Mouse (Mus musculus) myocyte (in vitro differentiated cells): ENCODE measurements around the gene 1810043G02Rik. TPM values are rescaled to one million over a fixed set of nuclear protein-coding genes. Genes with fewer than 3 reads are reported as not detected.

ENCODE experiments used
- H3K27me3 ChIP-seq: one replicate; pipeline ENCODE4 v1.6.1; 2011; ENCODE audit not compliant: control insufficient read depth, insufficient read depth, insufficient read length
- H3K36me3 ChIP-seq: one replicate; pipeline ENCODE4 v1.6.1; 2011; ENCODE audit not compliant: control insufficient read depth, insufficient read depth
- H3K4me2 ChIP-seq: one replicate; pipeline ENCODE4 v1.6.1; 2011; ENCODE audit warnings: low read depth, control low read depth
- H3K4me3 ChIP-seq: one replicate; pipeline ENCODE4 v1.5.1; 2011; ENCODE audit warnings: mild to moderate bottlenecking, control low read depth, moderate library complexity
- H3K79me2 ChIP-seq: one replicate; pipeline ENCODE4 v1.6.1; 2011; ENCODE audit not compliant: control insufficient read depth, insufficient read depth
- H3ac ChIP-seq: one replicate; pipeline ENCODE4 v1.6.1; 2011; ENCODE audit not compliant: control insufficient read depth, insufficient read length
- CEBPB ChIP-seq: IDR thresholded peaks from 2 replicates; pipeline ENCODE4 v1.6.1; 2011; ENCODE audit warnings: mild to moderate bottlenecking, moderate library complexity; ENCODE audit not compliant: poor library complexity, insufficient read depth, severe bottlenecking
- E2F4 ChIP-seq: IDR thresholded peaks from one replicate; pipeline ENCODE4 v1.6.1; 2011; ENCODE audit warnings: mild to moderate bottlenecking, control low read depth, moderate library complexity; ENCODE audit not compliant: insufficient read depth
- MAX ChIP-seq: IDR thresholded peaks from one replicate; pipeline ENCODE4 v1.6.1; 2011; ENCODE audit warnings: low read depth, mild to moderate bottlenecking, control low read depth
- MYOD1 ChIP-seq, 3 experiments: IDR thresholded peaks; one replicate each; pipeline ENCODE4 v1.6.1; 2011; ENCODE audit warnings: control low read depth in 2 of 3, low read depth in 2 of 3, mild to moderate bottlenecking in 2 of 3, moderate library complexity in 1 of 3; ENCODE audit not compliant: insufficient read length in 2 of 3, control insufficient read depth in 1 of 3
- MYOG ChIP-seq, 3 experiments: IDR thresholded peaks; one replicate each; pipeline ENCODE4 v1.6.1; 2011; ENCODE audit warnings: control low read depth in 2 of 3, low read depth in 2 of 3, mild to moderate bottlenecking in 2 of 3; ENCODE audit not compliant: insufficient read length in 2 of 3, control insufficient read depth in 1 of 3, insufficient read depth in 1 of 3
- POLR2A ChIP-seq: IDR thresholded peaks from one replicate; pipeline ENCODE4 v1.6.1; 2011; ENCODE audit warnings: low read depth, mild to moderate bottlenecking, control low read depth, moderate library complexity; ENCODE audit not compliant: insufficient read length
- POLR2AphosphoS2 ChIP-seq: IDR thresholded peaks from one replicate; pipeline ENCODE4 v1.6.1; 2011; ENCODE audit warnings: low read depth, control low read depth; ENCODE audit not compliant: insufficient read length
- REST ChIP-seq: IDR thresholded peaks from one replicate; pipeline ENCODE4 v1.6.1; 2011; ENCODE audit warnings: mild to moderate bottlenecking, control low read depth, moderate library complexity; ENCODE audit not compliant: insufficient read depth, insufficient read length
- SRF ChIP-seq: IDR thresholded peaks from one replicate; pipeline ENCODE4 v1.6.1; 2011; ENCODE audit warnings: low read depth; ENCODE audit not compliant: control insufficient read depth, insufficient read length
- TCF12 ChIP-seq: IDR thresholded peaks from one replicate; pipeline ENCODE4 v1.6.1; 2011; ENCODE audit warnings: mild to moderate bottlenecking, control low read depth; ENCODE audit not compliant: poor library complexity, insufficient read depth, severe bottlenecking
- TCF3 ChIP-seq: IDR thresholded peaks from one replicate; pipeline ENCODE4 v1.6.1; 2011; ENCODE audit warnings: low read depth, control low read depth; ENCODE audit not compliant: insufficient read length
- USF1 ChIP-seq: IDR thresholded peaks from one replicate; pipeline ENCODE4 v1.6.1; 2011; ENCODE audit warnings: low read depth, mild to moderate bottlenecking, control low read depth, moderate library complexity
- polyA plus RNA-seq: library from polyadenylated mRNA; unstranded; fragments of >200 nt; fragmentation: generic; extraction: Trizol; gene quantifications from one replicate; pipeline ENCODE4 v1.2.1, GENCODE M21; 2012; ENCODE audit warnings: missing spikeins

The 1810043G02Rik gene
- polyA plus RNA-seq, 1 experiment, result 12.8 TPM

GRCm38 (mm10) chr10:78028129-78028528 lies 49.8 kb downstream of the 1810043G02Rik start:
- no peaks in the 10 kb centered on the region for H3K36me3 ChIP-seq
- no peak overlapping the region for H3K4me2 ChIP-seq
- no peaks in the 10 kb centered on the region for H3K79me2 ChIP-seq
- no peak for TF ChIP-seq USF1
- no peak for TF ChIP-seq MYOG (IDR thresholded peaks at IDR 0.05; ENCODE audit: control insufficient read depth in 1 of 3, insufficient read depth in 1 of 3, insufficient read length in 2 of 3, low read depth in 2 of 3)
- no peak for TF ChIP-seq POLR2AphosphoS2
- no peak for TF ChIP-seq REST
- no peak overlapping the region for H3ac ChIP-seq
- H3K4me3 ChIP-seq, result no peak overlapping the region
- peaks cover 12% of the 10 kb centered on the region for H3K27me3 ChIP-seq

GRCm38 (mm10) chr10:78029080-78029479 lies 50.8 kb downstream of the 1810043G02Rik start:
- H3K36me3 ChIP-seq, result no peaks in the 10 kb centered on the region
- H3K79me2 ChIP-seq, result no peaks in the 10 kb centered on the region
- no peak overlapping the region for H3K4me3 ChIP-seq
- H3K4me2 ChIP-seq, result no peak overlapping the region
- TF ChIP-seq SRF (no peak), POLR2A (no peak), REST (no peak), POLR2AphosphoS2 (no peak), TCF3 (no peak), MYOG (IDR thresholded peaks at IDR 0.05; ENCODE audit: control insufficient read depth in 1 of 3, insufficient read depth in 1 of 3, insufficient read length in 2 of 3, low read depth in 2 of 3) (no peak), MYOD1 (IDR thresholded peaks at IDR 0.05; ENCODE audit: control insufficient read depth in 1 of 3, insufficient read length in 2 of 3, low read depth in 2 of 3) (no peak), CEBPB (no peak), E2F4 (no peak), TCF12 (no peak), USF1 (no peak), MAX (no peak)
- peaks cover 12% of the 10 kb centered on the region for H3K27me3 ChIP-seq
- no peak overlapping the region for H3ac ChIP-seq

GRCm38 (mm10) chr10:78031987-78032386 lies 53.7 kb downstream of the 1810043G02Rik start:
- Histone ChIP-seq H3K4me2 (no peak overlapping the region), H3K36me3 (no peaks in the 10 kb centered on the region)
- TF ChIP-seq MAX, result no peak
- TF ChIP-seq POLR2AphosphoS2, result no peak
- TF ChIP-seq MYOG (IDR thresholded peaks at IDR 0.05; ENCODE audit: control insufficient read depth in 1 of 3, insufficient read depth in 1 of 3, insufficient read length in 2 of 3, low read depth in 2 of 3), result no peak
- TF ChIP-seq CEBPB, result no peak
- TF ChIP-seq SRF, result no peak
- no peak for TF ChIP-seq REST
- TF ChIP-seq TCF12, result no peak
- TF ChIP-seq USF1, result no peak
- TF ChIP-seq POLR2A, result no peak
- TF ChIP-seq MYOD1 (IDR thresholded peaks at IDR 0.05; ENCODE audit: control insufficient read depth in 1 of 3, insufficient read length in 2 of 3, low read depth in 2 of 3), result no peak
- no peak for TF ChIP-seq E2F4
- TF ChIP-seq TCF3, result no peak

More at GRCm38 (mm10) chr10:78031987-78032386, 53.7 kb downstream of the 1810043G02Rik start:
- Histone ChIP-seq H3K79me2 (no peaks in the 10 kb centered on the region), H3K4me3 (no peak overlapping the region), H3ac (no peak overlapping the region), H3K27me3 (peaks cover 29% of the 10 kb centered on the region)

Other genes with a start within 250 kb of the 1810043G02Rik start
- gene Gm18596, start 235.9 kb upstream of the 1810043G02Rik start, polyA plus RNA-seq, result not detected
- not detected for gene Gm9736, start 227.2 kb upstream of the 1810043G02Rik start, polyA plus RNA-seq
- gene Gm3233, start 218.8 kb upstream of the 1810043G02Rik start, polyA plus RNA-seq, result not detected
- gene Gm3238, start 207.2 kb upstream of the 1810043G02Rik start, polyA plus RNA-seq, result not detected
- gene Gm7138, start 201.6 kb upstream of the 1810043G02Rik start, polyA plus RNA-seq, result not detected
- not detected for gene Gm3250, start 196.0 kb upstream of the 1810043G02Rik start, polyA plus RNA-seq
- not detected for gene Gm7137, start 190.3 kb upstream of the 1810043G02Rik start, polyA plus RNA-seq
- gene Gm9639, start 183.4 kb upstream of the 1810043G02Rik start, polyA plus RNA-seq, result not detected
- gene Gm19668, start 179.4 kb upstream of the 1810043G02Rik start, polyA plus RNA-seq, result not detected
- not detected for gene Gm9507, start 166.7 kb upstream of the 1810043G02Rik start, polyA plus RNA-seq
- not detected for gene Gm2696, start 163.8 kb upstream of the 1810043G02Rik start, polyA plus RNA-seq
- not detected for gene Krtap10-4, start 151.4 kb upstream of the 1810043G02Rik start, polyA plus RNA-seq
- gene Krtap10-10, start 142.6 kb upstream of the 1810043G02Rik start, polyA plus RNA-seq, result not detected
- not detected for gene Gm36176, start 131.7 kb upstream of the 1810043G02Rik start, polyA plus RNA-seq
- not detected for gene Gm10318, start 125.7 kb upstream of the 1810043G02Rik start, polyA plus RNA-seq
- not detected for gene Gm3285, start 116.5 kb upstream of the 1810043G02Rik start, polyA plus RNA-seq
- gene Lrrc3, start 76.0 kb upstream of the 1810043G02Rik start, polyA plus RNA-seq, result 0.01 TPM
- not detected for gene Trpm2, start 8.0 kb upstream of the 1810043G02Rik start, polyA plus RNA-seq
- gene Pfkl, start 31.6 kb downstream of the 1810043G02Rik start, polyA plus RNA-seq, result 122 TPM
- 1.1 TPM for gene Dnmt3l, start 63.4 kb downstream of the 1810043G02Rik start, polyA plus RNA-seq
- gene Aire, start 65.1 kb downstream of the 1810043G02Rik start, polyA plus RNA-seq, result 0.38 TPM
- 0.02 TPM for gene Icosl, start 90.8 kb downstream of the 1810043G02Rik start, polyA plus RNA-seq
- 73.6 TPM for gene D10Jhu81e, start 191.3 kb downstream of the 1810043G02Rik start, polyA plus RNA-seq
- 22.1 TPM for gene Pwp2, start 206.6 kb downstream of the 1810043G02Rik start, polyA plus RNA-seq